Mouse (Mus musculus) spleen, postnatal 36 days (tissue): ENCODE measurements around the gene Mplkip.

Source experiments
- DNase-seq, 2 experiments: peaks; one replicate each; pipeline ENCODE4 v3.0.0; 2022; ENCODE audit warnings: low spot score in 2 of 2, mixed read lengths in 1 of 2

Gene Mplkip

GRCm38 (mm10) chr13:17694911-17695699 lies at the start of gene Mplkip, which contains the start of gene Sugct:
Mplkip (plus strand) TSS chr13:17695192.
Sugct (minus strand) TSS chr13:17695553.
- DNase-seq: peak; percentile 100

GRCm38 (mm10) chr13:17667380-17667779 lies 27.6 kb upstream of the Mplkip start:
- DNase-seq: no peak

DNA sequence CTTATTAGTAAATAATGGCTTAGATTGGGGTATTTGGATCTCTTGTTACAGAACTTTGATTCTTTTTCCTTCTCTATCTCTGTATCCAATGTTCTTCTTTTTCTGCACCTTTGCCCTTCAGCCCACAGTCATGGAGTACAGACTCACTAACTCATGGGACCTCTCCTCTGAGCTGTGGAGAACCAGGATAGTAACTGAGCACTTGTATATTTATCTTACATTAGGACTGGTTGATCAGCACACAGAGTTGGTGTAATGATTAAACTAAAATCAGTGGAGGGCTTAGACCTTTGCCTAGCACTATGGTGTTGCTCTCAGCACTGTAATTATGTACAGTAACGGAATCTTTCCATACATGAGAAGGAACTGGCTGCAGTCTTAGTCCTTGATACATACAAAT lies 23.9 kb upstream of the Mplkip start:
- DNase-seq: no peak

DNA sequence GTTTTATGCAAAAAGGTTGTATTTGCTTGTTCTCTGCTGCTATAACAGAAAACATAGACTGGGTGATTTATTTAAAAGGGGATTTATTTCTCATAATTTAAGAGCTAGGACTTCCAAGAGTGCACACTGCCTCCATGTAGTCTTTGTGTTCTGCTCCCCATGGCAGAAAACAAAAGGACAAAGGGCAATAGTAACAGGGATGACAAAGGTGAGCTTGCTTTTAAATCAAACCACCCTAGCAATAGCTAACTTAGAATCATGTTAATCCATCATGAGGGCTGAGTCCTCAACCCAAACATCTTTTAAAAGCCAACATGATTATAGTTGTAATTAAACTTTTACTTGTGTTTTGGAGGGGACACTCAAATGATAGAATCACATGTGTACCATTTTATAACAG lies 5.5 kb upstream of the Mplkip start:
- no peak for DNase-seq

DNA sequence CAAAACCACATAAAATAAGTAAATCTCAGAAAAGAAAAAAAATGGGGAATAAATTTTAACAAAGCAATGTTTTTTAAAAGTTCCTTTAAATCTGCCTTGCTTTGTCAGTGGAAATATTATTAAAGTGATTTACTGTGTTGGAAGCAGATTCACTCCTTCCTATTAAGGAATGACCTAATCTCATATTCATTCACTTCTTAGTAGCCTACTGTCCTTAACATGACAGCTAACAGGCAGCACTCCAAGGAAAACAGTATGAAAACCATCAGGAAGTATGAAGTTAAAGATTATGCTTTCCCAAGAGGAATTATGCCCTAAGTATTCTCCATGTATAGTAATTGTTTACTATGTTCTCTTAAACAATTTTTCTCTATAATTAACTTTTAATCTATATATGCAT lies 4.3 kb upstream of the Mplkip start:
- DNase-seq: no peak

DNA sequence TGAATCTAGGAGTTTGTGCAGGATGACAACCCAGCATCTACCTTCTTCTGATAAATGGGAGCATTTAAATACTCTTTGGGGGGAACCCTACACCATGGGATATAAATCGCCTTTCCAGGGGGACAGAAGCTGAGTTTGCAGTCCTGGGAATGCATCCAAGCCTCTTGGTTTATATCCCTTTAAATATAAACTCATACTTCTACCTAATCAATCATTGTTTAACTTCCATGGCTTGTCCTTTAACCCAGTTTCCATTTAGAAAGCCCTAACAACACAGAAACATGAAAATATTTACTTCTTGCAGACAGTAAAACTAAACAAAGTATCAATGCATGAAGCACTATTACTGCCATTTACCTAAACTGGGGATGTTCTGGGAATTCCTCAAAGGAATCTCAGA lies 3.6 kb upstream of the Mplkip start:
- no peak for DNase-seq

GRCm38 (mm10) chr13:17693816-17694215 lies 1.2 kb upstream of the Mplkip start:
- DNase-seq: no peak

GRCm38 (mm10) chr13:17694414-17694813 lies 578 bp upstream of the Mplkip start:
- no peak for DNase-seq

DNA sequence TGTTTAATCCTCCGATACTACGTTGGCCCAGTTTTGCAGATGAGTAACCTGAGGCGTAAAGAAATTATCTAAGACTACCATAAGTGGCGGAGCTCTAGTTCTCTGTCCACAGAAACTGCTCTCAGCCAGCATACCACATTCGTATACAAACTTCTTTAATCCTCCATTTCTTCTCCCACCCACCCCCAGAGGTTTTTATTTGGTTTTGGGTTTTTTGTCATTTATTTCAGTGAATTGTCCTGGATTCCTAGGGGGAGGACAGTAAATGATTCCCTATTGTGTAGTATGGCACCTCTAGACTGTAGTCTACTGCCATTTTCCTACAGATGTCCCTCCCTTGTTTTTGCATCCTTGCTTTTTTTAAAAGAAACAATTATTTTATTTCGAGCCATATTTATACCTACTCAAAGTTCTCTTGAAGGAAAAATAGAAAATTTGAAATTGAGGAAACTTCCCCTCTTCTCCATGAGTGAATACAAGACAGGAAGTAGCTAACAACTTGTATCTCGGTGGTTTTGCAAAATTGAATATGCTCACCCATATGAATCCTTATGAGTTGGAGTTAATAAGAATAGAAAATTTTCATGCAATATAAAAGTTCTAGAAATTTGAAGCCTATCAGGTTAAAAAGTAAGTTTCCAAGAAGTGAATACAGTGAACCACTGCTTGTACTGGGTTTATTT lies 1.0 kb downstream of the Mplkip start:
- no peak for DNase-seq

DNA sequence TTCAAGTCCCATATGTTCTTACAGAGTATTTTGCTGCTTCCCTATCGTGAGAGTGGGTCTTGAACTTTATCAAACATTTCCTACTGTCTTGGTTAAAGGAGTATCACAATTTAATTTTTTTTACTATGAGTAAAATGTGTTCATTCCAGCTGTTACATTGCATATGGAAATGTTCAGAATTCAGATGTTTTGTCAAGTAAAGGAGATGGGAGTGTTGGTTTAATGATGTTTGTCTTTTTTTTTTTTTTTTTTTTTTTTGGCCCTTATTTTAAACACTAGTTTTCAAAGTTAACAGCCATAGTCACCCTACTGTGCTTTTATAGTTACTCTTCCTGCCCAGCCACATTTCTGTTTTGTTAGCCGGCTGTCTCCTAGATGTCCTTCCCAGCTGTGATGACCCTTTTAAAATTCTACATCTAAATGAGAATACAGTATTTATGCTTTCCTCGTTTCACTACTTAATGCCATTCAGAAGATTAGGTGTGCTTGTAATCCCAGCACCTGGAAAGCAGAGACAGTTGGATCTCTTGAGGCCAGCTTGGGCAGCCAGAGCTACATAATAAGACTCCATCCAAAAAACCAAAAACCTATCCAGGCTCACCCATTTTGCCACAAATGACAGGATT lies 5.2 kb downstream of the Mplkip start:
- DNase-seq: no peak

- DNase-seq: no peak
Measured at GRCm38 (mm10) chr13:17701322-17701721, 6.3 kb downstream of the Mplkip start.

GRCm38 (mm10) chr13:17702311-17702710 lies 7.3 kb downstream of the Mplkip start:
- DNase-seq: no peak

GRCm38 (mm10) chr13:17705188-17705826 lies 10.3 kb downstream of the Mplkip start:
- DNase-seq: no peak

DNA sequence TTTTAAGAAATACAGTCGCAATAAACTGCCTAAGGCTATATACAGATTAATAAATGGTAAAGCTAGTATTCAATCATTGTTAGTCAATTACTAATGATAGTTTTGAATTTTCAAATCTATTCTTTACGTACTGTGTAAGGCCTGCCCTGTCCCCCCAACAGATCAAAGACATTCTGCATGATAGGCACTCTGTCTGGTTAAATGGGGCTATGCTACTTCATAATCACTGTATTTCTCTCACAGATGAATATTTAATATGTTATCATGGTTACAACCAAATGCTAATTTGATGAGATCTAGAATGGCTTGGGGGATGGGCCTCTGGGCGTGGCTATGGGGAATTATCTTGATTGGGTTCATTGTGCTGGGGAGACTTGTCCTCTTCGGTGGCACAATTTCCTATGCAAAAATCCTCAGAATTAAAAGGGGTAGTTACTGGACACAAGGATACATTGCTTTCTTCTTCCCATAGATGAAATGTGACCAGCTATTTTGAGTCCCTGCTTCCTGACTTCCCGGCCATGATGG lies 13.9 kb downstream of the Mplkip start:
- no peak for DNase-seq

- DNase-seq: no peak
Measured at GRCm38 (mm10) chr13:17717357-17717756, 22.4 kb downstream of the Mplkip start.

DNA sequence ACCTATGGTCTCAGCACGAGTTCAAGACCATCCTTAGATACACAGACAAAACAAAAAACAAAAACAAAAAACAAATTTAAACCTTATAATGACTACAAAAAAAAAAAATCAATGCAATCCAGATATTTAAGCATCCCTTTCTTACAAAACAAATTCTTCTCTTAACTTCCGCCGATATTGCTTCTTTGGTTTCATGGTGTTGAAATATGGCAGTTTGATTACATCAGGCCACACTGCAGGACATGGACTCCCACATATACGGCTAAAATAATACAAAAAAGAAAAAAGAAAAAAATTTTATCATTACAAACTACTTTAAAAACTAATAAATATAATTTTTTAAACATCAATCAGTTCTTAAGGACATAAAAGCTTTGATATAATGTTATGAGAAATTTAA lies 32.9 kb downstream of the Mplkip start:
- no peak for DNase-seq

- no peak for DNase-seq
Measured at GRCm38 (mm10) chr13:17728798-17729197, 33.8 kb downstream of the Mplkip start.
